Mouse (Mus musculus): ENCODE data around the gene Igtp.
A peak's percentile ranks its signal among the peaks of the same experiment; 100 is the strongest.
"Not testable (repeated sequence)": the region's sequence is repeated elsewhere in the genome, so short reads cannot be mapped to it uniquely, and the experiment has no call there.

Gene Igtp

DNA sequence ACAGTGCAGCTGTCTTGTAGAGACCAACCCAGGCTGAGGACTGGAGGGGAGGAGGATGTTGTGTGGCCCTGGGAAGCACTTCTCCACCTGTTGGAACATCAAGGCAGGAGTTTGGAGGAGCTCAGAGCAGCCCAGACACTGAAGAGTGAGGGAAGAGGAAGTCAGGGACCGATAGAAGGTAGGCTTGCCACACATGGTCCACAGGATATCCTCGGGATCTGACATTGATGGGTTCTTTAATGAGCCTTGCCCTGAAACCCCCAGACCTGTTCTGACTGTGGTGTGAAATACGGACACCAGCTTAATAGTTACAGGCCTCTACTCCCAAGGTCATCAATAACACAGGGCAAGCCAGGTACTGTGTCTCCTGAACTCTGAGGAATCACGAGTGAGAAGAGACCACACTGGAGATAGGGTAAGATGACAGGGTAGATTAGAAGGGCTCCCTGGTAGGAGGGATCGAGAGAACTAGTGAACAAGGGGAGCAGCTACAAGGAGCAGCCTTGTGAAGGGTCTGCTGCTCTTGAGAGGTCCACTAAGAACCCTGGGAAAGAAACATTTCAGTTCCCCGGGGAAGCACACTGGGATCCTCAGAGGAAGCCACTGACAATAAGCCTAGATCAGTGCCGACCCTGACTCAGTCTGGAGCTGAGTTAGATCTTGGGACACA is 14.5 kb downstream of the Igtp start:
- DNase-seq (ENCODE audit: low spot score in 2 of 2), result no peak

- peak; percentile 23 to 34 for DNase-seq (ENCODE audit: low spot score in 2 of 2)
These were observed 15.2 kb downstream of the Igtp start for GRCm38 (mm10) chr11:58214391-58215048.

DNA sequence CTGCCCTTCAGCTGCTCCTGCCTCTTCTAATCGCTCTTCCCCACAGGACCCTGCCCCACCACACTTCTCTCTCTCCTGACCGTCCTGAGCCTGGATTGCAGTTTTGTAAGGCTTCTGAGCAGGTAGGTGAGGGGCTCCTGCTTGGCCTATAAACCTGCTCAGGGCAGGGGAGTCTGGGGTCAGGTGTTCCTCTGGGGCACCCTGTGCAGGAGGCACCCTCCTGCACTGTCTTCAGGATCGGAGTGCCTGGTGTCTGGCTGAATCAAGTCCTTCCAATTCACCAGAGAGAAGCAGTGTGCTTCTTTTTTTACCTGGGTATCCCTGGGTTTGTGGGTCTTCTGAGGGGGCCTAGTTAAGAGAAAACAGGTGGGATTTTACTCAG is 15.7 kb downstream of the Igtp start:
- not testable (repeated sequence) for DNase-seq (ENCODE audit: low spot score in 2 of 2)

GRCm38 (mm10) chr11:58215814-58216213 is 16.5 kb downstream of the Igtp start:
- DNase-seq (ENCODE audit: low spot score in 2 of 2), result no peak

- DNase-seq (ENCODE audit: low spot score in 2 of 2), result no peak
These were observed 17.5 kb downstream of the Igtp start for GRCm38 (mm10) chr11:58216823-58217222.

DNA sequence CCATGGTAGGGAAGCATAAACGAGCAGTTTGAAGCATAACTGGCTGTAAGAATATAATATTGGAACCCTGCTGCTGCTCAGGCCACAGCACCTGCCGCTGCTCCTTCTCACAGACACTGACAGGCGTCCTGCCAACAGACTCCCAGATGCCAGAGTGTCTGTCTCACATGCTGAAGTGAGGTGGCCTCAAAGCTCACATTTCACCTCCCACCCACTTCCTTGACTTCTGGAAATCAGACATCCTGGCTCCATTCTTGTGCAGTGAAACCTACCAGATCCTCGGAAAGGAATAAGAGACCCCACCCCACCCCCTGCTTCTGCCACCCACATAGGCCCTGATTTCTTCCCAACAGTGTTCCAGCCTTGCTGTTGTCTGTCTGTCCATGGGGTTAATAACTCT is 24.4 kb downstream of the Igtp start:
- no peak for DNase-seq (ENCODE audit: low spot score in 2 of 2)

GRCm38 (mm10) chr11:58224313-58224712 is 25.0 kb downstream of the Igtp start:
- DNase-seq (ENCODE audit: low spot score in 2 of 2), result no peak

GRCm38 (mm10) chr11:58224872-58225271 is 25.5 kb downstream of the Igtp start:
- DNase-seq (ENCODE audit: low spot score in 2 of 2), result not testable (repeated sequence)

GRCm38 (mm10) chr11:58225655-58226054 is 26.3 kb downstream of the Igtp start:
- DNase-seq (ENCODE audit: low spot score in 2 of 2), result peak; percentile 57 to 70

DNA sequence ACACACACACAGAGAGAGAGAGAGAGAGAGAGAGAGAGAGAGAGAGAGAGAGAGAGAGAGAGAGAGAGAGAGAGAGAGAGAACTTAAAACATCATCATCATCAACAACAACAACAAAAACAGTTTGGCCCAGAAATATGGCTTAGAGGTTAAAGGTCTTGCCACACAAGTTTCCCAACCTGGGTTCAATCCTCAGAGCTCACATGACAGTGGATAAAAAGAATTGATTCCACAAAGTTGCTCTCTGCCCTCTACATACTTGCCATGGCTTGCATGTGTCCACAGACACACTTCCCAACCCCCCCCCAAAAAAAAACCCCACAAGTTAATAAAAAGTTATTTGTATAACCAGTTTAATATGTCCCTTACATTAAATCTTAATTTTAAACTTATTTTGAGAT is 27.1 kb downstream of the Igtp start:
- no peak for DNase-seq (ENCODE audit: low spot score in 2 of 2)

DNA sequence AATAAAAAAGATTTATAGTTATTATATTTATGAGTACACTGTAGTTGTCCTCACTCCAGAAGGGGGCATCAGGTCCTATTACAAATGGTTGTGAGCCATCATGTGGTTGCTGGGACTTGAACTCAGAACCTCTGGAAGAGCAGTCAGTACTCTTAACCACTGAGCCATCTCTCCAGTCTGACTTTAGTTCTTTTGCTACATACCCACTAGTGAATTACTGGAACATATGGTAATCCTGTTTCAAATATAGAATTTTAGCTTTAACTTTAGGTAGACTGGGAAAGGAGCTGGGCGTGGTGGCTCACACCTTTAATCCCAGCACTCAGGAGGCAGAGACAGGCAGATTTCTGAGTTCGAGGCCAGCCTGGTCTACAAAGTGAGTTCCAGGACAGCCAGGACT is 28.7 kb downstream of the Igtp start:
- DNase-seq (ENCODE audit: low spot score in 2 of 2), result not testable (repeated sequence)

- no peak for DNase-seq (ENCODE audit: low spot score in 2 of 2)
These were observed 31.1 kb downstream of the Igtp start for GRCm38 (mm10) chr11:58230396-58230910.

GRCm38 (mm10) chr11:58231156-58231555 is 31.8 kb downstream of the Igtp start:
- no peak for DNase-seq (ENCODE audit: low spot score in 2 of 2)

GRCm38 (mm10) chr11:58234551-58234950 is 35.2 kb downstream of the Igtp start:
- not testable (repeated sequence) for DNase-seq (ENCODE audit: low spot score in 2 of 2)

GRCm38 (mm10) chr11:58235152-58235551 is 35.8 kb downstream of the Igtp start:
- no peak for DNase-seq (ENCODE audit: low spot score in 2 of 2)

- no peak for DNase-seq (ENCODE audit: low spot score in 2 of 2)
These were observed 39.8 kb downstream of the Igtp start for GRCm38 (mm10) chr11:58238840-58239791.

DNA sequence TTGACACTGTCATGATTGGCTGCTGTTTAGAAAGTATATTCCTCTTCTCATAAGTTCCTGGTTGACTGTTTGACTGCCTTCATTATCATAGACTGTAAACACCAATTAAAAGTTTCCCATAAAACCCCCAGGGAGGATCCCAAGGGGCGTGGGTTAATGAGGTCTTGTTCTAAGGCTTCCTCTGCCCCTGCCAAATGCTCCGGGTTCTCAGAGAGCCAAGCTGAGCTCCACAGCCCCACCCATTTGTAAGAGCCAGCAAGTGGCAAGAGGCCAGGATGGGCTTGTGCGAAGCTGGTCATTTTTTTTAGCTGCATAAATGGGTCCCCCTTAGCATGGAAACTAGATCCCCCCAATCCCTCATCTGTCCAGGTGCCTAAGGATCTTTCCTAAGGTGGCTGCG is 47.9 kb downstream of the Igtp start:
- no peak for DNase-seq (ENCODE audit: low spot score in 2 of 2)

DNA sequence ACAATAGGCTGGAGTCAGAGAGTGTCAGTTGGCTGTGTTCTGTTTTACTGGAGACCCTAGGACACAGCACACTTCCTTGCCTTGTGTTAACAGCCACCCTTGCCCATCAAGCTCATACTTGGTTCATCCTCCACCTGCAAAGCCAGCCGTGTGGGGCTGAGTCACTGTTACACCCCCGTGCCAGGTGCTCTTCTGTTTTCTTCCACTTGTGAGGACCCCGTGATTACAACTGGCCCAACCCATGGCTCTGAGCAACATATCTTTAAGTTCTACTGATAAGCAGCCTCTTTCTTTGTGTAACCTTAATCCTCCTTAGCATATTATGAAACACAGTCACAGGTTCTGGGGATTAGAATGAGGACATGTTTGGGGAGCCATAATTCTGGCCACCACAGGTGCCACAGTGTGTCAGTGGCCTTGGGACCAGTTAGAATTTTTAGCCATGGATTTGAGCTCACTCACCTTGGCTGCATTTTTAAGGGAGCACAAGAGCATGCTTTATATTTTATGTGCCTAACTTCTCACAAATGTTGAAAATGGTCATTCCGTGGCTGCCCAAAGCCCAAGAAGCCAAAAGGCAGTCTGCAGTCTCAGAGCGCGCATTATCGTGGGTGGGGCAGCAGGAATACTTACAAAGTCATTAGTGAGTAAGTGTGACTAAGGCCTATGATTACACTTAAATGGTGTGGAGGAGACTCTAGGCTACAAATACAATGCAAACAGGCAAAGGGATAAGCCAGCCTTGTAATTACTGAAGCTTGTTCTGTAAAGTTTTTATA is 50.0 kb downstream of the Igtp start:
- no peak for DNase-seq (ENCODE audit: low spot score in 2 of 2)

GRCm38 (mm10) chr11:58250550-58250949 is 51.2 kb downstream of the Igtp start:
- no peak for DNase-seq (ENCODE audit: low spot score in 2 of 2)

- DNase-seq (ENCODE audit: low spot score in 2 of 2), result peak; percentile 21 to 29
These were observed 55.1 kb downstream of the Igtp start for GRCm38 (mm10) chr11:58254411-58254810.
